ENCODE assay signal across 8 mouse cellular contexts in the genomic region with DNA sequence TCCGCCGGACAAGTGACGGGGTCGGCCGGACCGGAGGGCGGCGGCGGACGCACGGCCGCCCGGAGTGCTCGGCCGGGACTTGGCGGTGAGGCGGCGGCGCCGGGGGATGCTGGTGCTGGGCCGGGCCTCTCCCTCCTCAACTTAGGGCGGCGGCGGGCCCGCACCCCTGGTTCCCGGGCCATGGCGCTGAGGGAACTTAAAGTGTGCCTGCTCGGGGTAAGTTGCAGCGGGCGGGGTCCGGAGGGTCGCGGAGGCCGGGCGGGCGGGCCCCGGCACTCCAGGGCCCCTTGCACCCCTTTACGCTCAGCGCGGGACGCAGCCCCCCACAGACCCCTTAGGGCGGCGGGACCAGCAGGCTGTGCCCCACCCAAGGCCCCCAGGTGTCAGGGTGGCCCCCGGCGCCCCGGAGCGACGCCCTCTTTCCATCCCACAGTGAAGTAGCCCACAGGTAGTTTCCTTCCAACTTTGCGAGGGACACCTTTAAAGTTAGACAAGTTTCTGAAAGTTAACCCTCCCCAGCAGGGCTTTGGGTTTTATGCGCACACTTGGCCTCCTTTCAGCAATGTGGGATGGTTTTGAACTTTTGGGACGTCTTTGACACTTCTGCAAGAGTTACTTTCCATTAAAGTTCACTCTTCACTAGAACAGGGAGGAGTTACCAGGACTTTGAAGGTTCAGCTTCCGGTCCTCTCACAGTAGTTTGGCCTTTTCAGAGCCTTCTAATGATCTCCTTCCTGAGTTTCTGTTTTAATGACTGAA. TPM values are rescaled to one million over a fixed set of nuclear protein-coding genes. Genes with fewer than 3 reads are reported as not detected.
DNase-seq lines count a peak whose midpoint lies in the region; ATAC-seq and TF ChIP-seq lines count a peak whose summit lies in the region.

No protein-coding gene starts in this region.

- TF ChIP-seq CTCF in gastrocnemius, adult 2 months (IDR thresholded peaks at IDR 0.05) = no peak

- H3K4me1 ChIP-seq in hindbrain, embryonic 15.5 days (replicated peaks) = peaks cover 24% of the 10 kb centered on the region
- H3K4me1 ChIP-seq in midbrain, embryonic 11.5 days (ENCODE audit: control insufficient read depth, insufficient read depth, low read length) = peaks cover 16% of the 10 kb centered on the region

- intact Hi-C loops in gastrocnemius, adult 2 months (cut with DNase I) = loop anchor here (2.0 to 5.0 kb wide), 4 partner anchors 23 to 417 kb away; a partner anchor contains a TSS

- peak overlapping the region; percentile 95 for H3K27ac ChIP-seq in gastrocnemius, adult 2 months
- H3K27ac ChIP-seq in hindbrain, embryonic 15.5 days (replicated peaks) = peak overlapping the region; percentile 62; the same call in 1 of the 2 replicates
- H3K27ac ChIP-seq in midbrain, embryonic 11.5 days (ENCODE audit: low read depth, low read length) = no peak overlapping the region

- H3K9me3 ChIP-seq in hindbrain, embryonic 15.5 days = no peaks in the 10 kb centered on the region
- no peaks in the 10 kb centered on the region for H3K9me3 ChIP-seq in midbrain, embryonic 11.5 days (ENCODE audit: control insufficient read depth, low read length)

- WGBS in hindbrain, embryonic 15.5 days = 1% methylated on average over 48 of the region's 52 CpGs
- WGBS in midbrain, embryonic 11.5 days = 1% methylated on average over 43 of the region's 52 CpGs

- DNase-seq in gastrocnemius, adult 2 months = no peak
- no peak for DNase-seq in gastrocnemius, postnatal 25 days
- DNase-seq in 3T3-L1 (ENCODE audit: low read depth, low spot score) = peak; percentile 54
- DNase-seq in c-Kit-positive CD71-positive TER-119-positive erythroid progenitor cells, embryonic 14.5 days (ENCODE audit: low spot score) = peak; percentile 24
- no peak for DNase-seq in midbrain, embryonic 11.5 days (ENCODE audit: low spot score, missing footprints)
- no peak for DNase-seq in thymus, postnatal 10 days (ENCODE audit: low spot score in 2 of 2)
- no peak for DNase-seq in frontal cortex, adult 2 months (ENCODE audit: extremely low spot score in 1 of 2, low spot score in 1 of 2)

- H3K27me3 ChIP-seq in hindbrain, embryonic 15.5 days = no peaks in the 10 kb centered on the region
- H3K27me3 ChIP-seq in midbrain, embryonic 11.5 days (ENCODE audit: control insufficient read depth, insufficient read depth, low read length) = no peaks in the 10 kb centered on the region

- H3K36me3 ChIP-seq in hindbrain, embryonic 15.5 days = peaks cover 12% of the 10 kb centered on the region; the same call in 1 of the 2 replicates
- H3K36me3 ChIP-seq in midbrain, embryonic 11.5 days (ENCODE audit: control insufficient read depth, insufficient read depth, low read length) = peaks cover 4% of the 10 kb centered on the region

- H3K4me2 ChIP-seq in hindbrain, embryonic 15.5 days = peak overlapping the region; percentile 76
- peak overlapping the region; percentile 56 for H3K4me2 ChIP-seq in midbrain, embryonic 11.5 days

- H3K9ac ChIP-seq in hindbrain, embryonic 15.5 days = peak overlapping the region; percentile 67
- peak overlapping the region; percentile 94 for H3K9ac ChIP-seq in midbrain, embryonic 11.5 days (ENCODE audit: low read length)

- no peak; the same call in 1 of the 2 replicates for ATAC-seq in hindbrain, embryonic 15.5 days (ENCODE audit: low FRiP score, low read depth)
- ATAC-seq in midbrain, embryonic 11.5 days (ENCODE audit: low FRiP score) = no peak

- H3K4me3 ChIP-seq in gastrocnemius, adult 2 months = peak overlapping the region; percentile 93
- H3K4me3 ChIP-seq in hindbrain, embryonic 15.5 days = peak overlapping the region; percentile 83
- H3K4me3 ChIP-seq in midbrain, embryonic 11.5 days (ENCODE audit: low read depth, low read length) = peak overlapping the region; percentile 94

RNA-seq across cellular contexts. Expression of a gene that starts 0.5 kb away (rescaled TPM):
- total RNA-seq in gastrocnemius, adult 2 months (2021) = 10 to 100 TPM; 28.0 to 30.7 TPM
- total RNA-seq in gastrocnemius, postnatal 25 days (2021) = 10 to 100 TPM; 21.0 to 21.8 TPM
- 31.0 and 33.0 TPM in 2 replicates for polyA plus RNA-seq in hindbrain, embryonic 15.5 days (2015; fragmentation: Nextera tagmentation; extraction: Ambion mirVana)
- 37.3 and 38.2 TPM in 2 replicates for polyA plus RNA-seq in midbrain, embryonic 11.5 days (2014; fragmentation: Nextera tagmentation; extraction: Ambion mirVana)
- 16.4 and 17.3 TPM in 2 replicates for polyA plus RNA-seq in frontal cortex, adult 2 months (2012; rRNA removed)

RNA-seq across cellular contexts. Expression of a gene that starts 59.1 kb away (rescaled TPM):
- total RNA-seq in gastrocnemius, adult 2 months (2021) = not detected
- not detected for total RNA-seq in gastrocnemius, postnatal 25 days (2021)
- not detected in 2 replicates for polyA plus RNA-seq in hindbrain, embryonic 15.5 days (2015; fragmentation: Nextera tagmentation; extraction: Ambion mirVana)
- not detected in 2 replicates for polyA plus RNA-seq in midbrain, embryonic 11.5 days (2014; fragmentation: Nextera tagmentation; extraction: Ambion mirVana)
- polyA plus RNA-seq in frontal cortex, adult 2 months (2012; rRNA removed) = not detected in 2 replicates

Comparison
In these comparisons a context has a peak if more than half of its experiments do, and no peak if none do; other contexts are left out.
1. DNase-seq: peak in 3T3-L1 (single experiment) and c-Kit-positive CD71-positive TER-119-positive erythroid progenitor cells, embryonic 14.5 days (single experiment); none in gastrocnemius, adult 2 months (single experiment), gastrocnemius, postnatal 25 days (single experiment), midbrain, embryonic 11.5 days (single experiment), thymus, postnatal 10 days (0 of 2) and frontal cortex, adult 2 months (0 of 2).
2. Peak in every context shown above with its lines, with median percentiles within 50 percentile points of each other: H3K4me3 ChIP-seq.